Mouse (Mus musculus): Measurements from ENCODE around the gene Mtus2.

- TF ChIP-seq SRF (IDR thresholded peaks at IDR 0.05; ENCODE audit: control insufficient read depth, insufficient read length, low read depth) (no peak), USF1 (IDR thresholded peaks at IDR 0.05; ENCODE audit: low read depth) (no peak), POLR2AphosphoS2 (IDR thresholded peaks at IDR 0.05; ENCODE audit: insufficient read length, low read depth) (no peak), POLR2A (IDR thresholded peaks at IDR 0.05; ENCODE audit: insufficient read length, low read depth) (no peak), E2F4 (IDR thresholded peaks at IDR 0.05; ENCODE audit: insufficient read depth) (no peak), MYOG (IDR thresholded peaks at IDR 0.05; ENCODE audit: control insufficient read depth in 1 of 3, insufficient read depth in 1 of 3, insufficient read length in 2 of 3, low read depth in 2 of 3) (no peak), TCF12 (IDR thresholded peaks at IDR 0.05; ENCODE audit: insufficient read depth, poor library complexity, severe bottlenecking) (no peak), MYOD1 (IDR thresholded peaks at IDR 0.05; ENCODE audit: control insufficient read depth in 1 of 3, insufficient read length in 2 of 3, low read depth in 2 of 3) (no peak), CEBPB (IDR thresholded peaks at IDR 0.05; ENCODE audit: insufficient read depth, poor library complexity, severe bottlenecking) (no peak), MAX (IDR thresholded peaks at IDR 0.05; ENCODE audit: low read depth) (no peak)
Observed at GRCm38 (mm10) chr5:148053609-148053990, 96.5 kb downstream of the Mtus2 start.

All from myocyte (in vitro differentiated cells).